Mouse (Mus musculus) gastrocnemius, postnatal 4 days (tissue): ENCODE measurements at regions not wholly inside any gene's neighbourhood (a gene's known extent, or its start where the extent isn't known, plus 50 kb on each side); places are given as distances from the start of the nearest gene placed in this dataset.

Experiments
- DNase-seq, 2 experiments: peaks; one replicate each; pipeline ENCODE4 v3.0.0; 2021 to 2022; ENCODE audit warnings: low spot score in 2 of 2, mixed read lengths in 2 of 2

GRCm38 (mm10) chr16:86547465-86548043 lies 645.9 kb upstream of the Adamts5 start:
- no peak for DNase-seq

- no peak for DNase-seq
Measured at GRCm38 (mm10) chr16:86546905-86547304, 645.3 kb upstream of the Adamts5 start.

GRCm38 (mm10) chr16:86544121-86544520 lies 642.5 kb upstream of the Adamts5 start:
- no peak for DNase-seq

- DNase-seq: no peak
Measured at GRCm38 (mm10) chr16:86536479-86536878, 634.9 kb upstream of the Adamts5 start.

GRCm38 (mm10) chr16:86524135-86524534 lies 622.5 kb upstream of the Adamts5 start:
- no peak for DNase-seq

- no peak for DNase-seq
Measured at GRCm38 (mm10) chr16:86516935-86517334, 615.3 kb upstream of the Adamts5 start.

- DNase-seq: no peak
Measured at GRCm38 (mm10) chr16:86516144-86516543, 614.5 kb upstream of the Adamts5 start.

- peak in 1 of 2 experiments; percentile 6 for DNase-seq
Measured at GRCm38 (mm10) chr16:86501074-86501952, 599.7 kb upstream of the Adamts5 start.

GRCm38 (mm10) chr16:86475145-86475544 lies 573.5 kb upstream of the Adamts5 start:
- no peak for DNase-seq

GRCm38 (mm10) chr16:86473059-86473740 lies 571.6 kb upstream of the Adamts5 start:
- peak in 1 of 2 experiments; percentile 22 for DNase-seq

GRCm38 (mm10) chr16:86461073-86461472 lies 559.4 kb upstream of the Adamts5 start:
- no peak for DNase-seq

- no peak for DNase-seq
Measured at GRCm38 (mm10) chr16:86456649-86457048, 555.0 kb upstream of the Adamts5 start.

- DNase-seq: no peak
Measured at GRCm38 (mm10) chr16:86454810-86455209, 553.2 kb upstream of the Adamts5 start.

GRCm38 (mm10) chr16:86454031-86454430 lies 552.4 kb upstream of the Adamts5 start:
- no peak for DNase-seq

- DNase-seq: no peak
Measured at GRCm38 (mm10) chr16:86448478-86449160, 547.0 kb upstream of the Adamts5 start.

GRCm38 (mm10) chr16:86419458-86419857 lies 517.8 kb upstream of the Adamts5 start:
- peak; percentile 60 to 78 for DNase-seq

GRCm38 (mm10) chr16:86404309-86404708 lies 502.7 kb upstream of the Adamts5 start:
- no peak for DNase-seq

GRCm38 (mm10) chr16:86401381-86401780 lies 499.8 kb upstream of the Adamts5 start:
- no peak for DNase-seq

- no peak for DNase-seq
Measured at GRCm38 (mm10) chr16:86399288-86399687, 497.7 kb upstream of the Adamts5 start.

GRCm38 (mm10) chr16:86397521-86397920 lies 495.9 kb upstream of the Adamts5 start:
- DNase-seq: no peak

GRCm38 (mm10) chr16:86389063-86389723 lies 487.6 kb upstream of the Adamts5 start:
- no peak for DNase-seq
